Mouse (Mus musculus): ENCODE results near the gene Ttll10.

The Ttll10 gene

GRCm38 (mm10) chr4:156065156-156065894 lies 6.1 kb upstream of the Ttll10 start:
- no peak for DNase-seq (ENCODE audit: low spot score)

DNA sequence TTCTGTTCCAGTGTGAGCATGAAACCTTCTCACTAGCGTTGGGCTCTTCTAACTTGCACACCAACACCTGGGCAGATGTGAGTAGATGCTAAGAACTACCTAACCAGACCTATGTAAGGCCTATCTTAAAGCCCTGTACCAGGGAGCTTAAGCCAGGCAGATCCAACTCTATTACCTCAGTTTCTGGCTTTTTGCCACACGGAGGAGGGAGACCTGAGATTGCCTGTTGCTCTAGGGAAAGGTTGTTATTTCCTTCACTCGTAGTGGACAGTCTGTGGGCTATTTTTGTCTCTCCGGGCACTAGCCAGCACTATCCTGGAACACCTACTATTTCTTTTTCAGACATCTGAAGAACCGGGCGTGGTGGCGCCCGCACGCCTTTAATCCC lies 5.3 kb upstream of the Ttll10 start:
- DNase-seq (ENCODE audit: low spot score) = no peak

- no peak for DNase-seq (ENCODE audit: low spot score)
Observed at GRCm38 (mm10) chr4:156063861-156064509, 4.8 kb upstream of the Ttll10 start.

GRCm38 (mm10) chr4:156059713-156060112 lies 499 bp upstream of the Ttll10 start:
- peak; percentile 93 for DNase-seq (ENCODE audit: low spot score)

- DNase-seq (ENCODE audit: low spot score) = no peak
Observed at GRCm38 (mm10) chr4:156058826-156059225, 388 bp downstream of the Ttll10 start.

DNA sequence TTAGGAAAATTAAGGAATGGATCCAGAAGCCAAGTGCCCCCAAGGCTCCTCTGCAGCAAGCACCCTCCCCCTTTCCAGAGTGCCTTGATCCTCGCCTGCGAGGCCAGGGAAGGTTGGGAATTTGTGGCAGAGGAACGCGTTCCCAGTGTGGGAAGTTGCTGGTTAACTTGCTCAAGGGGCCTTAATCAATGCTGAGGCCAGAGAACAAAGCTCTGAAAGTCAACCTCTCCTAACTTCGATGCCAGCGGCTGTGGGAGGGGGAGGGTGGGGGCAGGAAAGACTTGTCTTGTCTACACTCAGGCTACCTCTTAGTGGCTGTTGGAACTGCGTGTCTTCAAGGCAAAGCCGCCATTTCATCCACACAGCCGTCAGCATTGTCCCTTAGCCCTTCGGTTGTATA lies 1.5 kb downstream of the Ttll10 start:
- no peak for DNase-seq (ENCODE audit: low spot score)

GRCm38 (mm10) chr4:156055173-156055572 lies 4.0 kb downstream of the Ttll10 start:
- DNase-seq (ENCODE audit: low spot score) = no peak

GRCm38 (mm10) chr4:156054606-156055005 lies 4.6 kb downstream of the Ttll10 start:
- DNase-seq (ENCODE audit: low spot score) = no peak

DNA sequence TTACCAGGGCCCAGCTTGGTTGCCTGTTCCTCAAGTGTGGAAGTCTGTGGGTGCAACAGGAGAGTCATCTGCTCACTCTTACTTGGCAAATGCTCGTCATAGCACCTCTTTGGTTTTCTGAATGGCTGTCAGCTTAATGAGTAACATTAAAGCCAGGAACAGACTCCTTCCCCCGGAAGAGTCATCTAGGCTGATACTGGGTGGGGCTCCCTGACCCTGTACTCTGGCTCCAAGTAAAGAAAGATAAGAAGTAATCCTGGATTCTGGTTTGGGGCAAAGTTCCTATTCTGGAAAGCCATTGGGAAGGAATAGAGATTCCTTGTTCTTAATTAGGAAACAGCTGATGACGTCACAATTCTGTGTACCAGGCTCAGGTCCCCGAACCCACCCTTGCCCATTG lies 5.1 kb downstream of the Ttll10 start:
- no peak for DNase-seq (ENCODE audit: low spot score)

DNA sequence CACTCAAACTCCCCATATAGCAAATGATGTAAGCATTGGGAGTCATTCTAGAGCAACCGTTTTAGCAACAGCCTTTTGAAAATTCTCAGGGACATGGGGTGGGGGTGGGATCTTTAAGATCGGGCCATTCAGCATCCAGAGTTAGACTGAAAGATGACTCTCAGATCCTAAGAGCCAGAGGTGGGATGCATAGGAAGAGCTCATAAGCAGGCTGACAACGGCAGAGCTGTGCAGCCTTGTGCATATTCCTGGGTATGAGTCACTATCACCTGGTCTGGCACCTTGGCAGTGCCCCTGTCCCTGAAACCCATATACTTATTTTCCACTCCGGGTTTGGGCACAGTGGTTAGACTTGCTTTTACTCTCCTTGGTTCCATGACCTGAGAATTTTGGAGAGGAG lies 6.1 kb downstream of the Ttll10 start:
- no peak for DNase-seq (ENCODE audit: low spot score)

DNA sequence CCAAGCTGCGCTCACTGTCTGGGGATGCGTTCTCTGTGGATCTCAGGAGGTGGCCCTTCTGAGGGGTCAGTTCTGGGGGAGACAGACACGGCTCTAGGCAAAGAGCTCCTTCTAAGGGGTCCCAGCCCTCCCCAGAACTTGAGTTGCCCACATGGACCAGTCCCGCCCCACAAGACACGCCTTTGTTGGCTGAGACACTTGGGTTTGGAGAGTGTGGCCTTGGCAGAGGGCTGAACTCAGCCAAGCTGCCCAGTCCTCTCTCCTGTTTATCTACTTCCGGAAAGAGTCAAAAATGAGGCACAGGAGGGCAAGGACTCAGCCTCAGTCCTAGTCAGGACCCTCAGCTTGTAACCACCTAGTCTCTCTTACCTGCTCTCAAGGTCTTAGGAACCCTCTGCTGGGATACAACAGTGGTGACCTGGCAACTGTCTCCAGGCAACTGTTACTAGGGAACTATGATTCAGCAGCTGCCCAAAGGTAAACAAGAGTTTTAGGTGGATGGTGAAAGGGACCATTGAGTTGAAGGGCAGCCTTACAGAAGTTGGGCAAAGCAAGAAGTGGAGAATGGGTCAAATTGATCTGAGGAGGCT lies 8.7 kb downstream of the Ttll10 start:
- peak; percentile 53 for DNase-seq (ENCODE audit: low spot score)

- DNase-seq (ENCODE audit: low spot score) = no peak
Observed at GRCm38 (mm10) chr4:156049779-156050178, 9.4 kb downstream of the Ttll10 start.

GRCm38 (mm10) chr4:156044754-156045153 lies 14.5 kb downstream of the Ttll10 start:
- DNase-seq (ENCODE audit: low spot score) = no peak

- DNase-seq (ENCODE audit: low spot score) = no peak
Observed at GRCm38 (mm10) chr4:156034901-156035300, 24.3 kb downstream of the Ttll10 start.

- no peak for DNase-seq (ENCODE audit: low spot score)
Observed at GRCm38 (mm10) chr4:156034301-156034700, 24.9 kb downstream of the Ttll10 start.

DNA sequence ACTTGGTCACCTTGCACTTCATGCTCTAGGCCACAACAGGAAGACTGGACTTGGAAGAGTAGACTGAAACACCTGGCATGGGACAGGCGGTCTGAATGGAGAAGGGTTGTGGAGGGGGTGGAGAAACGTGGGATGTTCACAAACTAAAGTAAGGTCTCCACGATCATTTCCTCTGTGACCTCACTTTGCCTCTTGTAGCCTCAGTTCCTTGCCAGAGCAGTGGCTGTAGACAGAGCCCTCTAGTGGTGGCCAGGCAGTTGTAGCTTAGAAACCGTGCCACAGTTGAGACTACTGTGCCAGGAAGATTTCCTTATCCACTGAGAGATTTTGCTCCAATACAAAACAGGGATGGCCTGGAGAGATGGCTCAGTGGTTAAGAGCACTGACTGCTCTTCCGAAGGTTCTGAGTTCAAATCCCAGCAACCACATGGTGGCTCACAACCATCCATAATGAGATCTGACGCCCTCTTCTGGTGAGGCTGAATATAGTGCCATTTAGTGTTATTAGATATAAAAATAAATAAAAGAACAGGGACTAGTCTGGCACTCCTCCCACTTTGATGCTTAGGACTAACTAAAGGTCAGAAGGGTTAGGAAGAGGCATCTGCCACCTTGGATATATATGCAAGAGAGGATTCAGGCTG lies 25.6 kb downstream of the Ttll10 start:
- peak; percentile 71 for DNase-seq (ENCODE audit: low spot score)

GRCm38 (mm10) chr4:156032856-156033255 lies 26.4 kb downstream of the Ttll10 start:
- no peak for DNase-seq (ENCODE audit: low spot score)

DNA sequence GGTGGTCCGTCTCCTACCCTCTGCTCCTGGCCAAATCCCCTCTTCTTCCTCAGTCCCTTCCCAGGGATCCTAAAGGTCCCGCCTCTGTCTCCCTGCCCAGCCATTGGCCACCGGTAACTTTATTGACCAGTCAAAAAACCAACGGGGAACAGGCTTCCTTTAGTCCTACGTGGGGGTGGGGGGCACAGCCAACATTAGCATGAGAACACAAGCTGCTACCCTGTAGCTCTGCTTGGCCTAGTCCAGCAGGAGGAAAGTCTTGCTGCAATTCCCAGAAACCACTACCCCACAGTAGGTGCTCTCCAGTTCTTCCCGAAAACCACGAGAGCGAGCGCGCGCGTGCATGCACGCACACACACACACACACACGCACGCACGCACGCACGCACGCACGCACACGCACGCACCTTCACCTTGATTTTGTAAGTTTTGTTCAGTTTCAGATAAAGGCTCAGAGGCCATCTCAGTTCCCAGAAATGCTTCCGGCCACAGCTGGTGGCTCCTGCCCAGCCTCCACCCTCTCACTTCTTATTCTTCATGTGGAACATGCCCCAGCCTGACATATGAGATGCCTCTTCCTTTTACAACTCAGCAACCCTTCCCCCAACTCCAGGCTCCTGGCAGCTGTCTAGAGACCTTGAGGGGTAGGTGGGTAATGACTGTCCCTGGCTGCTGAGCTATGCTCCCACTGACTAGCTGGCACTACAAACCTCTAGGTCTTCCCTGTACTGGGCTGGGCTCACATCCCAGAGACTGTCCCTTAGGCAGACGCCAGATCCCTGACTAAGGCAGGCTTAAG lies 27.4 kb downstream of the Ttll10 start:
- peak; percentile 86 for DNase-seq (ENCODE audit: low spot score)

- no peak for DNase-seq (ENCODE audit: low spot score)
Observed at GRCm38 (mm10) chr4:156031255-156031592, 28.0 kb downstream of the Ttll10 start.

DNA sequence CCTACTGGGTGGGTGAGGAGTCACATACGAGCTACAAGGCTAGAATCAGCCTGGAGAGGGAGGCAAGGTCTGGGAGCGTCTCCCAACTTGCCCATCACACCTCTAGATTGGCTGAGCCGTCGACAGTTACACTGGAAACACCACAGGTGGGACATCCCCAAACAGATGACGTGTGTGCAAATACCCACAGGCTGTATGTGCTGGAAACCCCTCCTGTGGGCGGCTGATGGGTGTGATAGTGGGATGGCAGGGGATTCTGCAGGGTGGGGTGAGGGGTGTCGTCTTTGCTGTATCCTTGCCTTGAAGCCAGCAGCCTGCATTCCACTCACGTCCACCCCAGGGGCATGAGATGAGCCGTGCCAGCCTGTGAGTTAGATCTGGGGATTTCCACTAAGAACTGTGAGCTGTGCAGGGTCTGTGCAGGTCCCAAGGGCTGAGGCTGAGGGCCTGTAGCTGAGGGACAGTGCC lies 28.5 kb downstream of the Ttll10 start:
- no peak for DNase-seq (ENCODE audit: low spot score)

- DNase-seq (ENCODE audit: low spot score) = no peak
Observed at GRCm38 (mm10) chr4:156028580-156028979, 30.6 kb downstream of the Ttll10 start.

DNA sequence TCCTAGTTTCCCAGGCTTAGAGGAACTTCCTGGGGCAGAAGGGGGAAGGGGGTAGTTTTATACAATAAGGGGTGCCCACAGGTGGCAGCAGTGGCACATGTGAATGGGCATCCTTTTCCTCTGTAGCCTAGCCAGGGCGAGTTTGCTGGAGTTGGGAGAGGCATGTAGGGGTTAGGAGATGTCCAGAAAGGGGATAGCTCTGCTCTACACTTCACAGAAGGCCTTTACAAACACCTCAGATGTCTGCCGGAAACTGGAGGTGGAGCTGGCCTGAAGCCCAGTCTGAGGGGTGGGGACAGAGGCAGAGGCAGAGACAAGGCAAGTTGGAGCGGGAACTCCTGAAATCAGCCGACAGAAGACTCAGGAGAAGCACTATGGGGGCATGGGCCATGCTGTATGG lies 33.2 kb downstream of the Ttll10 start, which contains the start of gene Tnfrsf18:
Gene Tnfrsf18 (plus strand): TSS at position 152 of the 400 bp plus-strand sequence.
- DNase-seq (ENCODE audit: low spot score) = peak; percentile 42
